Mouse (Mus musculus) C2C12 (cell line): Measurements from ENCODE around the gene Smc3. TPM values are rescaled to one million over a fixed set of nuclear protein-coding genes. Genes with fewer than 3 reads are reported as not detected.

ENCODE experiments used
- H3K27me3 ChIP-seq: one replicate; pipeline ENCODE4 v1.6.1; 2011; ENCODE audit not compliant: control insufficient read depth, insufficient read depth, insufficient read length
- H3K36me3 ChIP-seq: one replicate; pipeline ENCODE4 v1.6.1; 2011; ENCODE audit not compliant: control insufficient read depth, insufficient read depth
- H3K4me3 ChIP-seq: one replicate; pipeline ENCODE4 v1.5.1; 2011; ENCODE audit warnings: mild to moderate bottlenecking, control low read depth; ENCODE audit not compliant: poor library complexity, insufficient read depth, severe bottlenecking
- H3K79me2 ChIP-seq: one replicate; pipeline ENCODE4 v1.6.1; 2011; ENCODE audit not compliant: control insufficient read depth, insufficient read depth
- H3K79me3 ChIP-seq: one replicate; pipeline ENCODE4 v1.6.1; 2011; ENCODE audit warnings: low read depth, control low read depth
- H3ac ChIP-seq: one replicate; pipeline ENCODE3; 2011; ENCODE audit warnings: low read depth; ENCODE audit not compliant: control insufficient read depth, insufficient read length
- CEBPB ChIP-seq: IDR thresholded peaks from one replicate; pipeline ENCODE4 v1.6.1; 2011; ENCODE audit warnings: low read depth, mild to moderate bottlenecking, control low read depth, moderate library complexity
- CTCF ChIP-seq: IDR thresholded peaks from one replicate; pipeline ENCODE4 v1.5.1; 2011; ENCODE audit not compliant: control insufficient read depth, insufficient read depth, insufficient read length
- FOSL1 ChIP-seq: IDR thresholded peaks from one replicate; pipeline ENCODE4 v1.8.0; 2011; ENCODE audit warnings: mild to moderate bottlenecking, low read length; ENCODE audit not compliant: poor library complexity, insufficient read depth, severe bottlenecking
- MAX ChIP-seq: IDR thresholded peaks from one replicate; pipeline ENCODE4 v1.6.1; 2011; ENCODE audit warnings: mild to moderate bottlenecking, control low read depth
- MYOD1 ChIP-seq: IDR thresholded peaks from one replicate; pipeline ENCODE4 v1.6.1; 2011; ENCODE audit warnings: low read depth; ENCODE audit not compliant: control insufficient read depth, insufficient read length
- MYOG ChIP-seq: IDR thresholded peaks from one replicate; pipeline ENCODE4 v1.6.1; 2011; ENCODE audit not compliant: control insufficient read depth, insufficient read length; ENCODE audit errors: extremely low read depth
- USF1 ChIP-seq: IDR thresholded peaks from one replicate; pipeline ENCODE4 v1.6.1; 2011; ENCODE audit warnings: low read depth, mild to moderate bottlenecking, control low read depth, moderate library complexity
- polyA plus RNA-seq: library from polyadenylated mRNA; unstranded; fragments of >200 nt; fragmentation: generic; extraction: Trizol; gene quantifications from one replicate; pipeline ENCODE4 v1.2.1, GENCODE M21; 2012; ENCODE audit warnings: missing spikeins

Gene Smc3
- polyA plus RNA-seq, 1 experiment, result 10.1 TPM

GRCm38 (mm10) chr19:53664831-53665230, 64.6 kb downstream of the Smc3 start:
- TF ChIP-seq MYOD1 (no peak), CTCF (no peak), MYOG (no peak), FOSL1 (no peak), MAX (no peak), USF1 (no peak), CEBPB (no peak)
- Histone ChIP-seq H3K36me3 (no peaks in the 10 kb centered on the region), H3K27me3 (no peaks in the 10 kb centered on the region), H3ac (no peak overlapping the region), H3K79me3 (no peaks in the 10 kb centered on the region), H3K4me3 (no peak overlapping the region), H3K79me2 (no peaks in the 10 kb centered on the region)

- Histone ChIP-seq H3K79me3 (no peaks in the 10 kb centered on the region), H3K4me3 (no peak overlapping the region), H3K27me3 (no peaks in the 10 kb centered on the region), H3ac (no peak overlapping the region), H3K36me3 (no peaks in the 10 kb centered on the region), H3K79me2 (no peaks in the 10 kb centered on the region)
- TF ChIP-seq CEBPB (no peak), USF1 (no peak), MYOG (no peak), MYOD1 (no peak), MAX (no peak), CTCF (no peak), FOSL1 (no peak)
Measured at GRCm38 (mm10) chr19:53665391-53665790, 65.2 kb downstream of the Smc3 start.

GRCm38 (mm10) chr19:53666708-53667107, 66.5 kb downstream of the Smc3 start:
- Histone ChIP-seq H3K79me3 (no peaks in the 10 kb centered on the region), H3K79me2 (no peaks in the 10 kb centered on the region), H3K27me3 (no peaks in the 10 kb centered on the region), H3K4me3 (no peak overlapping the region), H3ac (no peak overlapping the region), H3K36me3 (no peaks in the 10 kb centered on the region)
- TF ChIP-seq MAX, result no peak
- TF ChIP-seq MYOG, result no peak
- no peak for TF ChIP-seq CTCF
- TF ChIP-seq CEBPB, result no peak
- no peak for TF ChIP-seq FOSL1
- no peak for TF ChIP-seq USF1
- TF ChIP-seq MYOD1, result no peak

GRCm38 (mm10) chr19:53668821-53669220, 68.6 kb downstream of the Smc3 start:
- no peaks in the 10 kb centered on the region for H3K79me2 ChIP-seq
- no peaks in the 10 kb centered on the region for H3K36me3 ChIP-seq
- no peak overlapping the region for H3ac ChIP-seq
- H3K4me3 ChIP-seq, result no peak overlapping the region
- TF ChIP-seq CTCF, result no peak
- no peak for TF ChIP-seq FOSL1
- no peaks in the 10 kb centered on the region for H3K27me3 ChIP-seq
- H3K79me3 ChIP-seq, result no peaks in the 10 kb centered on the region

GRCm38 (mm10) chr19:53670625-53671141, 70.5 kb downstream of the Smc3 start:
- H3K79me2 ChIP-seq, result no peaks in the 10 kb centered on the region
- TF ChIP-seq MYOD1 (no peak), USF1 (no peak), CTCF (no peak), MYOG (no peak), CEBPB (no peak), FOSL1 (no peak), MAX (no peak)
- no peaks in the 10 kb centered on the region for H3K27me3 ChIP-seq

GRCm38 (mm10) chr19:53671432-53671831, 71.2 kb downstream of the Smc3 start:
- H3K36me3 ChIP-seq, result no peaks in the 10 kb centered on the region
- no peak for TF ChIP-seq FOSL1
- TF ChIP-seq MYOG, result no peak
- no peak for TF ChIP-seq MAX
- no peak for TF ChIP-seq CTCF
- no peak for TF ChIP-seq MYOD1
- TF ChIP-seq CEBPB, result no peak
- TF ChIP-seq USF1, result no peak
- H3K79me3 ChIP-seq, result no peaks in the 10 kb centered on the region
- H3K79me2 ChIP-seq, result no peaks in the 10 kb centered on the region
- H3ac ChIP-seq, result no peak overlapping the region
- H3K27me3 ChIP-seq, result no peaks in the 10 kb centered on the region
- no peak overlapping the region for H3K4me3 ChIP-seq

More at GRCm38 (mm10) chr19:53670625-53671141, 70.5 kb downstream of the Smc3 start:
- Histone ChIP-seq H3K36me3 (no peaks in the 10 kb centered on the region), H3K4me3 (no peak overlapping the region), H3K79me3 (no peaks in the 10 kb centered on the region), H3ac (no peak overlapping the region)
